Mouse (Mus musculus) effector memory CD4-positive, alpha-beta T cell, adult 7 months (primary cell): Measurements from ENCODE around the gene Elavl1. TPM values are rescaled to one million over a fixed set of nuclear protein-coding genes. Genes with fewer than 3 reads are reported as not detected.

Source experiments
- polyA plus RNA-seq: library from polyadenylated mRNA; unstranded; fragments of 100-300 nt; shearing (Covaris generic); gene quantifications from one replicate; pipeline ENCODE4 v1.2.1, GENCODE M21; 2017

The Elavl1 gene
- 211 TPM for polyA plus RNA-seq

DNA sequence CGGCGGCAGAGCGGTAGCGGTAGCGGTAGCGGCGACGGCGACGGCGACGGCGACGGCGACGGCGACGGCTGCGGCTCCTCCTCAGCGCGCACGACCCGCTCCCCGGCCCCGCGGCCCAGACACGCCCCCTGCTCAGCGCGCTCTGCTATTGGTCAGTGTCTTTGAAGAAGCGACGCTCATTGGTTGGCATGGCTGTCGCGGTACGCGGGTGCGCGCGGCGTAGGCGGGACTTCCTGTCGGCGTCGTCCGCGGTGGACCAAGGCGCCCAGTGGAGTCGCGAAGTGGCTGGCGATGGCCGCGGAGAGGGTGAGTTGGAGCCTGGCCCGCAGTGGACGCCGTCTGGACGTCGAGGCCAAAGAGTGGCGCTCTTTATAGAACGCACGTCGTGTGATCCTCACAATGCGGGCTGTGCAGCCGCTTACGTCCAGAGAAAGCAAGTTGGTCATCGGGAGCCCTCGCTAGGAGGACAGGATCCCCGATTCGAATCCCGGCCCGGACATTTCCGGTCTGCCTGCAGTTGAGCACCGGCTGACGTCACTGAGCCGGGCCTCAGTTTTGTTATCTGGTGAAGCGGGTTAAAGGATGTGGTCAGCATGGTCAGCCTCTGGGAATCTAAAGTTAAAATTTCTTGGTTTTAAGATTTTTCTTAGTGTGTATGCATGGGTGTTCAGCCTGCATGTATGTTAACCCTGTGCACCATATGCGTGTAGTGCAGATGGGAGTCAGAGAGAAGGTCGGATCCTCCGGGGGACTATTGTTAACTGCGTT lies at the start of gene Elavl1, which contains the start of gene Ccl25:
TSS of gene Elavl1 (minus strand) at position 431 of the 768 bp plus-strand sequence.
TSS of gene Ccl25 (plus strand) at position 228 of the 768 bp plus-strand sequence.

GRCm38 (mm10) chr8:4275275-4276110 lies 49.7 kb downstream of the Elavl1 start, which contains the start of gene Timm44:
Gene Timm44 (minus strand): TSS chr8:4275913.

GRCm38 (mm10) chr8:4259125-4259804 lies 65.9 kb downstream of the Elavl1 start, which contains the start of gene Ctxn1:
Gene Ctxn1 (minus strand): TSS chr8:4259274.

GRCm38 (mm10) chr8:4252934-4253841 lies 72.0 kb downstream of the Elavl1 start, which contains the start of gene Snapc2:
Gene Snapc2 (plus strand): TSS chr8:4253080.

GRCm38 (mm10) chr8:4247951-4248540 lies 77.2 kb downstream of the Elavl1 start, which contains the start of gene Tgfbr3l:
Gene Tgfbr3l (plus strand): TSS chr8:4248214.

DNA sequence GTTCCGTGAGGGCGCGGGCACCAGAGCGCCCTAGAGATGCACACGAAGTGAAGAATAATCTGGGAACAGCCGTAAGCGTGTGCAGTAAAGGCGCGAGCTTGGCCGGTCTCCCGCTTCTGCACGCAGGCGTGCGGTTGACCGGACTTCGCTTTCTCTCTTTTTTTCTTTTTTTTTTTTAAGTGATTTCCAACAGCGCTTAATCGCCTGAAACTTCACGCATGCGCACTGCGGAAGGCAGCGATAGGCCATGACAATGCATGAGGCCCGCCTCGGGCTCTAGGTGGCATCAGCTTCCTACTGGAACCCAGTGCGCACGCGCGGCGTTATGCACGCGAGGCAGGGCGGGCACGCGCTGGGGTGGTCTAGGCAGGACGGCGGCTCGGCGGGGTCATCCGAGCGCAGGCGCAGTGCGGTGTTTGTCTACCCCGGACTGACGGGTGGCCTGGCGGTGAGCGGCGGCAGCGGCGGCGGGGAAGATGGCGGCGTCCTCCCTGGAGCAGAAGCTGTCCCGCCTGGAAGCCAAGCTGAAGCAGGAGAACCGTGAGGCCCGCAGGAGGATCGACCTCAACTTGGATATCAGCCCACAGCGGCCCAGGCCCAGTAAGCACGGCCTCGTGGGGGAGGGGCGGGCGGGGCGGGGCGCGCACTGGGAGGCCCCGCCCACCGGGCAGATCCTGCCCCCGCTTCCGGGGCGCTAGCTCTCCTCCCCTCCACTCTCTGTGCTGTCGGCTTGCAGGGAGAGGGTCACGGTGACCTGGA lies 86.6 kb downstream of the Elavl1 start, which contains the start of the genes Map2k7 and Gm49320:
TSS of gene Map2k7 (plus strand) at position 307 of the 759 bp plus-strand sequence.
TSS of gene Gm49320 (plus strand) at position 432 of the 759 bp plus-strand sequence.

Other genes with a start within 250 kb of the Elavl1 start
- 0.38 TPM for gene Cd209f, start 219.6 kb downstream of the Elavl1 start, polyA plus RNA-seq
- 0.87 TPM for gene Cd209g, start 191.3 kb downstream of the Elavl1 start, polyA plus RNA-seq
- 10.3 TPM for gene Evi5l, start 158.8 kb downstream of the Elavl1 start, polyA plus RNA-seq
- gene Prr36, start 108.0 kb downstream of the Elavl1 start, polyA plus RNA-seq: 0.12 TPM
- gene Lrrc8e, start 98.6 kb downstream of the Elavl1 start, polyA plus RNA-seq: 0.26 TPM
- 80.1 TPM for gene Map2k7, start 86.7 kb downstream of the Elavl1 start, polyA plus RNA-seq
- gene Gm49320, start 86.5 kb downstream of the Elavl1 start, polyA plus RNA-seq: 0.35 TPM
- 1.1 TPM for gene Tgfbr3l, start 77.2 kb downstream of the Elavl1 start, polyA plus RNA-seq
- 13.9 TPM for gene Snapc2, start 72.3 kb downstream of the Elavl1 start, polyA plus RNA-seq
- gene Ctxn1, start 66.1 kb downstream of the Elavl1 start, polyA plus RNA-seq: 0.95 TPM
- 49.1 TPM for gene Timm44, start 49.5 kb downstream of the Elavl1 start, polyA plus RNA-seq
- 4.7 TPM for gene Ccl25, start 203 bp downstream of the Elavl1 start, polyA plus RNA-seq
- gene Cers4, start 167.6 kb upstream of the Elavl1 start, polyA plus RNA-seq: 46.0 TPM